Mouse (Mus musculus) liver, adult 2 months (tissue): ENCODE data around the gene Sel1l.

Experiments used
- CTCF ChIP-seq: fragments of 200-500 bp; IDR thresholded peaks from 2 replicates; pipeline ENCODE4 v1.5.1; 2011; ENCODE audit warnings: low read depth, low read length, control low read depth
- POLR2A ChIP-seq: fragments of 200-500 bp; IDR thresholded peaks from 2 replicates; pipeline ENCODE4 v1.6.1; 2011; ENCODE audit warnings: low read length, control low read depth; ENCODE audit not compliant: insufficient read depth; ENCODE audit errors: extremely low read depth

- TF ChIP-seq CTCF: no peak
- TF ChIP-seq POLR2A: no peak
Observed at GRCm38 (mm10) chr12:91815552-91815951, 33.4 kb downstream of the Sel1l start.
